Mouse (Mus musculus): ENCODE measurements around the gene Cfl1. TPM values are rescaled to one million over a fixed set of nuclear protein-coding genes. Genes with fewer than 3 reads are reported as not detected.
A peak's percentile ranks its signal among the peaks of the same experiment; 100 is the strongest.

The Cfl1 gene
- 3,169 and 3,187 TPM in 2 replicates for polyA plus RNA-seq (2016; fragmentation: Nextera tagmentation; extraction: Ambion mirVana)

DNA sequence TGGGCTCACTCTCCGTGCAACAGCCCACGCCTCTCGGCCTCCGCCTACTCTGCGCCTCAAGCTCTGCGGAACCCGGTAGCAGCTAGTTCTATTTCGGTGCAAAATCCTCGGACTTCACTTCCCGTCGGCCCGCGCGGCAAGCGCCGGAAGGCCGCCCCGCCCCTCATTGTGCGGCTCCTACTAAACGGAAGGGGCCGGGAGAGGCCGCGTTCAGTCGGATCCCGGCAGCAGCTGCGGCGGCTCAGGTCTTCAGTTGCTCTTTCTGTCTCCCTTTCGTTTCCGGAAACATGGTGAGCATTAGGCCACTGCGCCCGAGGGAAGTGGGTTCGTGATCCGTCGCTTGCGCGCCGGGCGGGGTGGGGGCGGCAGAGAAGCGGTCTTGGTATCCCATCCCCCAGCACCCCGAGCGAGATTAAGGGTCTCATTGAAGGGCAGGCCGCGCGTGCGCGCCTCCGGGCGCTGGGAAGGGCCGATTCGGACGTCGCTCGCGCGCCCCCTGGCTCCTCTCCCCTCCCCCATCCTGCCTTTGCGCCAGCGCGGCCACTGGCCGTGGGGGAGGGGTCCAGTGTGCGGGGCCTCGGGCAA, at the start of gene Cfl1:
Cfl1 (plus strand) TSS at position 143 of the 585 bp plus-strand sequence.
- WGBS: under 1% methylated on average over 62 of the region's 62 CpGs
- Histone ChIP-seq H3K36me3 (peaks cover 42% of the 10 kb centered on the region), H3K27me3 (no peaks in the 10 kb centered on the region), H3K4me3 (peak within 1 kb of the TSS; percentile 90), H3K9me3 (no peaks in the 10 kb centered on the region), H3K9ac (replicated peaks) (peak within 1 kb of the TSS; percentile 98), H3K27ac (replicated peaks) (peak within 1 kb of the TSS; percentile 99), H3K4me2 (replicated peaks) (peak within 1 kb of the TSS; percentile 70), H3K4me1 (peaks cover 31% of the 10 kb centered on the region)
- ATAC-seq (ENCODE audit: low FRiP score, low read depth): peak; percentile 61

DNA sequence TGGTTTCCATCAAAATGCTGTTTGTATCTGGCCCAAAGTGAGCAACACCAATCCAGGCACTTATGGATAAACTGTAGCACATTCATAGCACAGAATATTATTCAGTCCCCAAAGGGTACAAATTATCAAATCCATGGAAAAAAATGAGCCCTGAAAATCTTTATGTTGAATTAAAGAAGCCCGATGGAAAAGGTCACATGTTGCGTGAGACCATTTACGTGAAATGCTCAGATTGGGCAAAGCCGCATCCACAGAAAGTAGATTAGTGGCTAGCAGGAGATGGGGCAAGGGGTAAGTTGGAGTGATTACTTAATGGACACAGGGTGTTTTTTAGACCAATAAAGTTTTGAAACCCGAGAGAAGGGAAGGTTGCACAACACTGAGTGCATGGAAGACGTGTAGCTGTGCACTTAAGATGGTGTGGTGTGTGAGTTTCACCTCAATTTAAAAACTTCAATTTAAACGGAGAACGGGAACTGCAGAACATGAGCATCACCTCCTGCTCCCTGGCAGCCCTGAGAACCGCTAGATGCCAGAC, 45.8 kb upstream of the Cfl1 start:
- H3K36me3 ChIP-seq: no peaks in the 10 kb centered on the region
- no peak overlapping the region for H3K27ac ChIP-seq (replicated peaks)
- no peak overlapping the region for H3K9ac ChIP-seq (replicated peaks)
- H3K4me2 ChIP-seq (replicated peaks): no peak overlapping the region
- H3K27me3 ChIP-seq: peaks cover 59% of the 10 kb centered on the region
- WGBS: 74% methylated on average over 9 of the region's 9 CpGs
- H3K4me3 ChIP-seq: no peak overlapping the region
- H3K9me3 ChIP-seq: no peaks in the 10 kb centered on the region
- ATAC-seq (ENCODE audit: low FRiP score, low read depth): no peak
- H3K4me1 ChIP-seq: peaks cover 15% of the 10 kb centered on the region

DNA sequence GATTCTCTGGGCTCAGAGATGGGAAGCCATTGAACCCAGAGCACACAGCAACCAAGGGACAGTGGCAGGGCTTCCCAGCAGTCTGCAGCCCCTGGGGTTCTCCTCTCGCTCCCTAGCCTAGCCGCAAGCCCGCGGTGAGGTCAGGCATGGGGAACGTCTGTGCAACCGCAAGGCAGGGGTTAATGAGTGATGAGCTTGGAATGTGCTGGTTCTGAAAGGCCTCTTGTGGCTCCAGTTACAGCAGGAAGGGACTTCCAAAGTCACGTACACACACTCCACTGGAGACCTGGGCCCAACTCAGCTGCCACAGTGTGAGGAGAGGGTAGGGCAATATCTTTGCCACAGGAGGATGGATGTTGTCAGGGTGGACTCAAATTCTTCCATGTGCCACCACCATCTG, 45.3 kb upstream of the Cfl1 start:
- 40% methylated on average over 7 of the region's 7 CpGs for WGBS
- Histone ChIP-seq H3K4me3 (no peak overlapping the region), H3K9ac (replicated peaks) (no peak overlapping the region), H3K27me3 (peaks cover 64% of the 10 kb centered on the region), H3K36me3 (no peaks in the 10 kb centered on the region), H3K9me3 (no peaks in the 10 kb centered on the region), H3K27ac (replicated peaks) (no peak overlapping the region), H3K4me1 (peaks cover 15% of the 10 kb centered on the region), H3K4me2 (replicated peaks) (no peak overlapping the region)
- no peak for ATAC-seq (ENCODE audit: low FRiP score, low read depth)

- H3K27me3 ChIP-seq: peaks cover 72% of the 10 kb centered on the region
These were observed 44.5 kb upstream of the Cfl1 start for GRCm38 (mm10) chr19:5445747-5446146.

GRCm38 (mm10) chr19:5447515-5448353, 42.5 kb upstream of the Cfl1 start, which contains the start of gene Fosl1:
Fosl1 (plus strand) TSS chr19:5447547.
- Histone ChIP-seq H3K36me3 (no peaks in the 10 kb centered on the region), H3K9me3 (no peaks in the 10 kb centered on the region), H3K9ac (replicated peaks) (peak within 1 kb of the TSS; percentile 59), H3K4me2 (replicated peaks) (peak within 1 kb of the TSS; percentile 97), H3K27me3 (peaks cover 84% of the 10 kb centered on the region), H3K27ac (replicated peaks) (no peak within 1 kb of the TSS), H3K4me1 (peaks cover 15% of the 10 kb centered on the region), H3K4me3 (peak within 1 kb of the TSS; percentile 49)
- ATAC-seq (ENCODE audit: low FRiP score, low read depth): peak; percentile 49; the same call in 1 of the 2 replicates
- 1% methylated on average over 70 of the region's 70 CpGs for WGBS

More at GRCm38 (mm10) chr19:5445747-5446146, 44.5 kb upstream of the Cfl1 start:
- Histone ChIP-seq H3K9ac (replicated peaks) (no peak overlapping the region), H3K36me3 (no peaks in the 10 kb centered on the region), H3K4me3 (no peak overlapping the region), H3K27ac (replicated peaks) (no peak overlapping the region), H3K4me1 (peaks cover 15% of the 10 kb centered on the region), H3K4me2 (replicated peaks) (no peak overlapping the region), H3K9me3 (no peaks in the 10 kb centered on the region)
- ATAC-seq (ENCODE audit: low FRiP score, low read depth): no peak
- WGBS: 90% methylated on average over 5 of the region's 5 CpGs

GRCm38 (mm10) chr19:5448354-5449150, 41.7 kb upstream of the Cfl1 start:
- Histone ChIP-seq H3K9me3 (no peaks in the 10 kb centered on the region), H3K4me3 (peak overlapping the region; percentile 49), H3K9ac (replicated peaks) (peak overlapping the region; percentile 59; the same call in 1 of the 2 replicates), H3K4me1 (peaks cover 15% of the 10 kb centered on the region), H3K36me3 (0 out of 2 replicates have a peak, but pooled peaks cover under 1% of the 10 kb centered on the region), H3K4me2 (replicated peaks) (peak overlapping the region; percentile 97), H3K27ac (replicated peaks) (no peak overlapping the region), H3K27me3 (peaks cover 84% of the 10 kb centered on the region)
- WGBS: 11% methylated on average over 36 of the region's 36 CpGs
- no peak for ATAC-seq (ENCODE audit: low FRiP score, low read depth)

DNA sequence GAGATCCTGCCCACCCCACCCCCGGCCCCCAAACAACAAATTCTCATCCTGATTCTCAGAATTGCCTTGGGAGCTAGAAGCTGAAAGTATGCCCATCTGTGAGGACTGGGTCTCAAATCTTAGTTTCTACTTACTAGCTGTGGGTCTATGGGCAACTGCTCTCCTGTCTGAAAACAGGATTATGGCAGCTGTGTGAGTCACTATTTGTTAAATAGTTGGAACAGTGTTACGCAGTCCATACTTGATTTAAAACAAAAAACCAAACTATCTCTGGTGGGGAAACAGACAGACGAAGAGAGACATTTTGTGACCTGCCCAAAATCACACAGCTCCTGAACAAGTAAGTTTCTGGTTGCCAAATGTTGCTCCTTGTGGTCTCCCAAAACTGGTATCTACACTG, 40.6 kb upstream of the Cfl1 start:
- no peaks in the 10 kb centered on the region for H3K9me3 ChIP-seq
- H3K4me3 ChIP-seq: no peak overlapping the region
- peaks cover 10% of the 10 kb centered on the region; the same call in 1 of the 2 replicates for H3K36me3 ChIP-seq
- H3K27me3 ChIP-seq: peaks cover 73% of the 10 kb centered on the region
- WGBS: 86% methylated on average over 3 of the region's 3 CpGs
- no peak overlapping the region for H3K4me2 ChIP-seq (replicated peaks)
- ATAC-seq (ENCODE audit: low FRiP score, low read depth): no peak
- H3K4me1 ChIP-seq: peaks cover 15% of the 10 kb centered on the region
- H3K27ac ChIP-seq (replicated peaks): no peak overlapping the region
- no peak overlapping the region for H3K9ac ChIP-seq (replicated peaks)

GRCm38 (mm10) chr19:5451766-5452165, 38.5 kb upstream of the Cfl1 start:
- no peak for ATAC-seq (ENCODE audit: low FRiP score, low read depth)
- Histone ChIP-seq H3K9ac (replicated peaks) (no peak overlapping the region), H3K36me3 (peaks cover 10% of the 10 kb centered on the region; the same call in 1 of the 2 replicates), H3K27ac (replicated peaks) (no peak overlapping the region), H3K27me3 (peaks cover 52% of the 10 kb centered on the region), H3K4me2 (replicated peaks) (no peak overlapping the region), H3K4me1 (peaks cover 33% of the 10 kb centered on the region), H3K4me3 (no peak overlapping the region), H3K9me3 (no peaks in the 10 kb centered on the region)
- WGBS: 79% methylated on average over 6 of the region's 6 CpGs

DNA sequence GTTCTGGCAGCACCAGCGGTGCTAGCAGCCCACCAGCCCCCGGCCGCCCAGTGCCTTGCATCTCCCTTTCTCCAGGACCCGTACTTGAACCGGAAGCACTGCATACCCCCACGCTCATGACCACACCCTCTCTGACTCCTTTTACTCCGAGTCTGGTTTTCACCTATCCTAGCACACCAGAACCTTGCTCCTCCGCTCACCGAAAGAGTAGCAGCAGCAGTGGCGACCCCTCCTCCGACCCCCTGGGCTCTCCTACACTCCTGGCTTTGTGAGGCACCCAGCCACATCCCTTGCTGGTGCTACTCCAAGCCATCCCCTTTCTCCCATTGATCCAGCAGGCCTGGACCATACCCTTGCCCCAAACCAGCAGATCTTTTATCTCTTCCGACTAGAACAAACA, 35.2 kb upstream of the Cfl1 start:
- peaks cover 31% of the 10 kb centered on the region for H3K4me1 ChIP-seq
- no peak for ATAC-seq (ENCODE audit: low FRiP score, low read depth)
- peaks cover 34% of the 10 kb centered on the region for H3K27me3 ChIP-seq
- WGBS: 87% methylated on average over 12 of the region's 12 CpGs
- no peaks in the 10 kb centered on the region for H3K9me3 ChIP-seq
- H3K9ac ChIP-seq (replicated peaks): no peak overlapping the region
- H3K4me3 ChIP-seq: no peak overlapping the region
- peaks cover 10% of the 10 kb centered on the region; the same call in 1 of the 2 replicates for H3K36me3 ChIP-seq
- H3K27ac ChIP-seq (replicated peaks): no peak overlapping the region
- peak overlapping the region; percentile 98 for H3K4me2 ChIP-seq (replicated peaks)

GRCm38 (mm10) chr19:5455568-5455967, 34.7 kb upstream of the Cfl1 start:
- Histone ChIP-seq H3K4me2 (replicated peaks) (peak overlapping the region; percentile 98), H3K4me3 (peak overlapping the region; percentile 72), H3K36me3 (peaks cover 10% of the 10 kb centered on the region; the same call in 1 of the 2 replicates), H3K27ac (replicated peaks) (no peak overlapping the region), H3K9me3 (no peaks in the 10 kb centered on the region), H3K27me3 (peaks cover 29% of the 10 kb centered on the region), H3K9ac (replicated peaks) (peak overlapping the region; percentile 83; the same call in 1 of the 2 replicates), H3K4me1 (peaks cover 32% of the 10 kb centered on the region)
- WGBS: 61% methylated on average over 8 of the region's 8 CpGs
- no peak for ATAC-seq (ENCODE audit: low FRiP score, low read depth)

DNA sequence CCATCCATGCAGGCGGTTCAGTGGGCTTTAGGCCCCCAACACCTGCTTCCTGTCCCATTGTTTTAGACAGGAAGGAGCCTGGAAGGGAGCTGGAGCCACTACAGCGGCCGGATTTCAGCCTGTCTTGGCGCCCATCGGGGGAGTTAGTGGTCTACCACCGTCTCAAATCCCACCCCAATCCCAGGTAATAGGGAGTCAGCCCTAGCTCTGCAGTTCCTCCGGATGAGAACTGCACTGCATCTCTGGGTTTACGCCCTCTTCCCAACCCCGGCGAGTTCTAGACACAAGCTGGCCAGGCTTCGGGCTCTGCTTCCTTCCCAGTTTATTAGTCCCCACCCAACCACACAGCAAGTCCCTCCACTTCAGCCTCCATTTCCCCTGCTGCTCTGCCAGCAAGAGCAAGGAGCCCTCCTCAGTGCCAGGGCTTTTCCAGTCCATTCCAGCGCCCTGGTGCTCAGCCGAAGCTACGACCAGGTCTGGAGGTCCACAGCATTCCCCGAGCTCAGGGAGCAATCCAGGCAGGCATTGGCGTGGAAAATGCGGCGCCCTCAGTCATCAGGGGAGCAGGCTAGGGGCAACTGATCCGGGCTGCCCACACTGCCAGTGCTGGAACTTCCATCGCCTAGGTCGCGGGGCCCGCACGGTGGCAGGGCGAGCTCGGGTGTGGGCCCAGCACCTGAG, 33.9 kb upstream of the Cfl1 start:
- H3K4me1 ChIP-seq: peaks cover 38% of the 10 kb centered on the region
- ATAC-seq (ENCODE audit: low FRiP score, low read depth): no peak
- H3K27me3 ChIP-seq: peaks cover 21% of the 10 kb centered on the region
- 3% methylated on average over 26 of the region's 26 CpGs for WGBS
- peak overlapping the region; percentile 83 for H3K9ac ChIP-seq (replicated peaks)
- peak overlapping the region; percentile 72 for H3K4me3 ChIP-seq
- peak overlapping the region; percentile 87 for H3K27ac ChIP-seq (replicated peaks)
- no peaks in the 10 kb centered on the region for H3K9me3 ChIP-seq
- H3K4me2 ChIP-seq (replicated peaks): peak overlapping the region; percentile 98
- H3K36me3 ChIP-seq: peaks cover 10% of the 10 kb centered on the region; the same call in 1 of the 2 replicates

All from midbrain, embryonic 12.5 days (tissue).